Mouse (Mus musculus) midbrain, embryonic 14.5 days (tissue): ENCODE measurements at regions not wholly inside any gene's neighbourhood (a gene's known extent, or its start where the extent isn't known, plus 50 kb on each side); places are given as distances from the start of the nearest gene placed in this dataset.
"Not testable (repeated sequence)": the region's sequence is repeated elsewhere in the genome, so short reads cannot be mapped to it uniquely, and the experiment has no call there.

Experiments
- ATAC-seq: fragments of 200-750 bp; cut with Nextera tagmentation; 2 replicates; pipeline ENCODE4 v1.8.0; 2017; ENCODE audit warnings: moderate number of reproducible peaks, moderate library complexity; ENCODE audit not compliant: low FRiP score, low TSS enrichment
- DNase-seq: peaks from one replicate; pipeline ENCODE4 v3.0.0-alpha.2; 2015
- H3K27ac ChIP-seq: fragments of 300-500 bp; sonication (generic); replicated peaks from 2 replicates; pipeline ENCODE4 v1.5.1; 2014; ENCODE audit warnings: mild to moderate bottlenecking, low read depth, low read length, moderate library complexity
- H3K27me3 ChIP-seq: fragments of 300-500 bp; sonication (generic); 2 replicates; pipeline ENCODE4 v1.6.1; 2014; ENCODE audit warnings: low read length, control low read depth, mixed read lengths; ENCODE audit not compliant: control insufficient read depth, insufficient read depth
- H3K36me3 ChIP-seq: fragments of 300-500 bp; sonication (generic); 2 replicates; pipeline ENCODE4 v1.6.1; 2014; ENCODE audit warnings: low read length, control low read depth; ENCODE audit not compliant: control insufficient read depth, insufficient read depth
- H3K4me1 ChIP-seq: fragments of 300-500 bp; sonication (generic); 2 replicates; pipeline ENCODE4 v1.6.1; 2014; ENCODE audit warnings: mild to moderate bottlenecking, antibody characterized with exemption, low read length, control low read depth; ENCODE audit not compliant: control insufficient read depth, insufficient read depth
- H3K4me2 ChIP-seq: fragments of 300-500 bp; sonication (generic); 2 replicates; pipeline ENCODE4 v1.6.1; 2014; ENCODE audit warnings: mild to moderate bottlenecking, low read length, moderate library complexity
- H3K4me3 ChIP-seq: fragments of 300-500 bp; sonication (generic); replicated peaks from 2 replicates; pipeline ENCODE4 v1.5.1; 2014; ENCODE audit warnings: low read depth, low read length
- H3K9ac ChIP-seq: fragments of 300-500 bp; sonication (generic); replicated peaks from 2 replicates; pipeline ENCODE4 v1.6.1; 2014; ENCODE audit warnings: mild to moderate bottlenecking, low read length, moderate library complexity
- H3K9me3 ChIP-seq: fragments of 300-500 bp; sonication (generic); 2 replicates; pipeline ENCODE4 v1.6.1; 2016; ENCODE audit warnings: low read length, control low read depth, mixed read lengths; ENCODE audit not compliant: control insufficient read depth
- WGBS: fragments of 180-500 bp; shearing (Covaris S2); extraction: QIAGEN DNeasy Blood & Tissue Kit; methylation state at CpG from one replicate; pipeline ENCODE4 v1.1.7; 2014; 5-methylcytosine and 5-hydroxymethylcytosine counted together

GRCm38 (mm10) chr16:79296621-79297020 is 205.7 kb upstream of the Tmprss15 start:
- H3K9me3 ChIP-seq, DNase-seq, H3K4me2 ChIP-seq, H3K4me3 ChIP-seq, H3K27ac ChIP-seq, ATAC-seq, H3K4me1 ChIP-seq, H3K9ac ChIP-seq, H3K36me3 ChIP-seq, H3K27me3 ChIP-seq: not testable (repeated sequence)

GRCm38 (mm10) chr16:79279006-79279405 is 188.1 kb upstream of the Tmprss15 start:
- no peak for ATAC-seq
- no peak for DNase-seq
- H3K27me3 ChIP-seq, result no peaks in the 10 kb centered on the region
- 96% methylated on average over 2 of the region's 2 CpGs for WGBS
- no peaks in the 10 kb centered on the region for H3K9me3 ChIP-seq
- H3K27ac ChIP-seq, result no peak overlapping the region
- no peak overlapping the region for H3K4me2 ChIP-seq
- H3K9ac ChIP-seq, result no peak overlapping the region
- no peaks in the 10 kb centered on the region for H3K4me1 ChIP-seq
- no peak overlapping the region for H3K4me3 ChIP-seq
- no peaks in the 10 kb centered on the region for H3K36me3 ChIP-seq

DNA sequence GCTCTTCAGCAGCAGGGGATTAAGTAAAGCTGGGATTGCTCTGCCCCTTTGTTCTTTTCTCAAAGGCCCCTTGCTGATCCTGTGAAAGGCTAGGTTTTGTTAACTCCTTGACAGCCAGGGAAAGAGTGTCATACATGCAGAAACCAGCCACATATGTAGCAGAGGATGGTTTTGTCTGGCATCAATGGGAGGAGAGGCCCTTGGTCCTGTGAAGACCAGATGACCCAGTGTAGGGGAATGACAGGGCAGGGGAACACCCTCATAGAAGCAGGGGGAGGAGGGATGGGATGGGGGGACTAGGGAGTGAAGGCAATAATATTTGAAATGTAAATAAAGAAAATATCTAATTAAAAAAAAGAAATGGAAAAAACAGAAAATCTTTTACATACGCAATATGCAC is 165.6 kb upstream of the Tmprss15 start:
- H3K4me2 ChIP-seq, result no peak overlapping the region
- no peaks in the 10 kb centered on the region for H3K36me3 ChIP-seq
- H3K9ac ChIP-seq, result no peak overlapping the region
- 0 out of 2 replicates have a peak, but pooled peaks have one; percentile 37 for ATAC-seq
- DNase-seq, result no peak
- H3K9me3 ChIP-seq, result no peaks in the 10 kb centered on the region
- 89% methylated on average over 1 of the region's 1 CpGs for WGBS
- H3K27me3 ChIP-seq, result no peaks in the 10 kb centered on the region
- H3K27ac ChIP-seq, result no peak overlapping the region
- H3K4me1 ChIP-seq, result no peaks in the 10 kb centered on the region
- H3K4me3 ChIP-seq, result no peak overlapping the region

DNA sequence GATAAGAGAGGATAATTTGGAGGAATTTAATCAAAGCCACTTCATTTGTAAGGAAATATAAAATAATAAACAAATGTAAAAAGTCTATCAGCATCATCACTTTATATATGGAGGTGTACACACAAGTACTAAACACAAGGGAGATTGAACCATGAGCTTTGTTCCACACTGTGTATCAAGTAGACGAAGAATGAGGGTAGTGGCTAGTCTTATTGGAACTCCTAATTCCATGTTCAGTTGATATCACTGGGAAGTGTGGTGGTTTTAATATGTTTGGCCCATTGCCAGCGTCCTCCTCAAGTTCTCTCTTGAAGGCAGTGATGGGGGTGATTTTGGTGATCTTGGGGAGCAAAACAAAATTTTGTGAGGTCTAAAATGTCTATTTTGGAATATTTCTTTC is 165.2 kb upstream of the Tmprss15 start:
- no peak overlapping the region for H3K9ac ChIP-seq
- DNase-seq (peak; percentile 19), ATAC-seq (no peak)
- no peaks in the 10 kb centered on the region for H3K9me3 ChIP-seq
- H3K27ac ChIP-seq, result no peak overlapping the region
- H3K36me3 ChIP-seq, result no peaks in the 10 kb centered on the region
- H3K4me1 ChIP-seq, result no peaks in the 10 kb centered on the region
- H3K27me3 ChIP-seq, result no peaks in the 10 kb centered on the region
- H3K4me3 ChIP-seq, result no peak overlapping the region
- 20% methylated on average over 2 of the region's 2 CpGs for WGBS
- H3K4me2 ChIP-seq, result no peak overlapping the region

- Histone ChIP-seq H3K9me3 (no peaks in the 10 kb centered on the region), H3K9ac (no peak overlapping the region), H3K27me3 (no peaks in the 10 kb centered on the region), H3K27ac (no peak overlapping the region), H3K4me2 (no peak overlapping the region), H3K4me3 (no peak overlapping the region), H3K36me3 (no peaks in the 10 kb centered on the region), H3K4me1 (no peaks in the 10 kb centered on the region)
- DNase-seq, result no peak
- WGBS, result 52% methylated on average over 3 of the region's 3 CpGs
- ATAC-seq, result no peak
These were observed 150.1 kb upstream of the Tmprss15 start for GRCm38 (mm10) chr16:79240857-79241491.

DNA sequence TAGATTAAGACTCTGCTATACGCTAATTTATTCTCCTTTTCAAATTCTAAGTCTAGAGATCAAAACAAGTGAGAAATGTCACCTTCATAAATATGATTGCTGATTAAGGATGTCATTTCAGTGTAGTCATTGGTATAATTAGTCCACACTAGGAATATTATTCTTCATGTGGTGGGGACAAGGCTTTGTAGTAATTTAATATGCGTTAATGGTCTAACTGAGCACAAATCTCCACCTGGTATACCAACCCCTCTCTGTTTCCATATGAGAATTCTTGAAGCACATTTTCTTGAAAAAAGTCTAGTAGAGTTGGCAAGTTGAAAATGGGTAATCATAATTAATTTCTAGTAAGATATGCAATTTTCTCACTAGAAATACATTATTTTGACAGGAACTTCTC is 149.3 kb upstream of the Tmprss15 start:
- no peak overlapping the region for H3K4me3 ChIP-seq
- no peaks in the 10 kb centered on the region for H3K4me1 ChIP-seq
- no peaks in the 10 kb centered on the region for H3K27me3 ChIP-seq
- H3K9ac ChIP-seq, result no peak overlapping the region
- H3K27ac ChIP-seq, result no peak overlapping the region
- H3K36me3 ChIP-seq, result no peaks in the 10 kb centered on the region
- WGBS, result 95% methylated on average over 2 of the region's 2 CpGs
- H3K9me3 ChIP-seq, result no peaks in the 10 kb centered on the region
- no peak for DNase-seq
- no peak for ATAC-seq
- H3K4me2 ChIP-seq, result no peak overlapping the region

DNA sequence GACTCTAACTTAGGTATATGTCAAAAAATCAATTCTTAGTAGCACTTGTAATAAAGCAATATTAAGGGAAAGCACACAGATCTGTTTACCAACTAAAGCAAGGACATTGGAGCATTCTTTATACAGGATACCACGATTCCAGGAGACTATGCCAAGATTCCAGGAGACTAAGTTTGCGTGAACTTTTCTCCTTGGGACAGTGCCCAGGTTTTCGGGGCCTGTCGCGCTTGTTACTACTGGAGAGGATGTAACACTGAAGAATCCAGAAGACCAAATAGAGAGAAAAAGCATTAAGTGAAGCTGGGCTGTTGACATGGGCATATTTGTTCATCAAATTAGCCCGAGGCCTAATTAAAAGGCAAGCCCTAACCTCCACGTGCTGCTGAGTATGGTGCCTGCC is 100.3 kb upstream of the Tmprss15 start:
- Histone ChIP-seq H3K4me3 (no peak overlapping the region), H3K4me1 (no peaks in the 10 kb centered on the region), H3K4me2 (no peak overlapping the region), H3K36me3 (no peaks in the 10 kb centered on the region), H3K27me3 (no peaks in the 10 kb centered on the region), H3K9ac (no peak overlapping the region), H3K27ac (no peak overlapping the region), H3K9me3 (no peaks in the 10 kb centered on the region)
- DNase-seq (no peak), ATAC-seq (no peak)
- WGBS, result 89% methylated on average over 7 of the region's 7 CpGs

DNA sequence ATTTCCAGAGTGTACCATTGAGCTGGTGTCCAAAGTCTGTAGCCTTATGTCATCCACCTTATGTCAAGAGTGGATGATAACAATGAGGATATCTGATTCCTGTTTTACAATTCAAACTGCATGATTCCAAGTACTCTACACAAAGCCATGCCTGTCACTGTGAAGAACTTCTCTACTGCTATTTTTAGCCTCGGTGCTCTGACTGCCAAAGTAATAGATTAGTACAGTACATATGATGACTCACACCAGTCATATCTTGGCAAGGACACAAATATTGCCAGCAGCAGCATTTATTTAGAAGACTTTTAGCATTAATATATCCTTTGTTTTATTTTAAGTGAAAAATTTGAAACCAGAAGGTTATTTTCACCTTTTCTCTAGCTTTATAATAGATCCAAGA is 95.6 kb upstream of the Tmprss15 start:
- H3K9me3 ChIP-seq, result no peaks in the 10 kb centered on the region
- H3K27ac ChIP-seq, result no peak overlapping the region
- H3K4me2 ChIP-seq, result no peak overlapping the region
- no peak overlapping the region for H3K9ac ChIP-seq
- H3K4me3 ChIP-seq, result no peak overlapping the region
- H3K27me3 ChIP-seq, result no peaks in the 10 kb centered on the region
- no peak for DNase-seq
- no peaks in the 10 kb centered on the region for H3K4me1 ChIP-seq
- WGBS, result 58% methylated on average over 1 of the region's 1 CpGs
- no peaks in the 10 kb centered on the region for H3K36me3 ChIP-seq
- no peak for ATAC-seq

GRCm38 (mm10) chr16:79182474-79182873 is 91.6 kb upstream of the Tmprss15 start:
- Histone ChIP-seq H3K27ac (no peak overlapping the region), H3K36me3 (no peaks in the 10 kb centered on the region), H3K4me1 (peaks cover 3% of the 10 kb centered on the region), H3K4me3 (no peak overlapping the region), H3K27me3 (no peaks in the 10 kb centered on the region), H3K9me3 (no peaks in the 10 kb centered on the region), H3K4me2 (no peak overlapping the region), H3K9ac (no peak overlapping the region)
- WGBS, result 72% methylated on average over 2 of the region's 2 CpGs
- DNase-seq (peak; percentile 69), ATAC-seq (no peak)
